Mouse (Mus musculus): ENCODE data around the gene Lysmd3. TPM values are rescaled to one million over a fixed set of nuclear protein-coding genes. Genes with fewer than 3 reads are reported as not detected.
A peak's percentile ranks its signal among the peaks of the same experiment; 100 is the strongest.

The Lysmd3 gene
- polyA plus RNA-seq, 1 experiment from 2014 or later = 21.4 TPM

GRCm38 (mm10) chr13:81684258-81684657, 26.8 kb downstream of the Lysmd3 start:
- H3K9ac ChIP-seq = no peak overlapping the region

GRCm38 (mm10) chr13:81684884-81685283, 27.4 kb downstream of the Lysmd3 start:
- Histone ChIP-seq H3K4me2 (no peak overlapping the region), H3K4me1 (no peaks in the 10 kb centered on the region), H3K27ac (no peak overlapping the region), H3K9me3 (replicated peaks) (no peaks in the 10 kb centered on the region), H3K9ac (no peak overlapping the region), H3K4me3 (replicated peaks) (no peak overlapping the region), H3K27me3 (no peaks in the 10 kb centered on the region), H3K36me3 (peaks cover 16% of the 10 kb centered on the region)
- no peak for ATAC-seq (replicated peaks; ENCODE audit: low FRiP score)
- WGBS = 89% methylated on average over 3 of the region's 3 CpGs

More at GRCm38 (mm10) chr13:81684258-81684657, 26.8 kb downstream of the Lysmd3 start:
- WGBS = 79% methylated on average over 5 of the region's 5 CpGs
- Histone ChIP-seq H3K4me1 (no peaks in the 10 kb centered on the region), H3K27ac (no peak overlapping the region), H3K27me3 (no peaks in the 10 kb centered on the region), H3K36me3 (peaks cover 11% of the 10 kb centered on the region; the same call in 1 of the 2 replicates), H3K9me3 (replicated peaks) (no peaks in the 10 kb centered on the region), H3K4me3 (replicated peaks) (no peak overlapping the region), H3K4me2 (no peak overlapping the region)
- ATAC-seq (replicated peaks; ENCODE audit: low FRiP score) = no peak

GRCm38 (mm10) chr13:81689587-81689986, 32.1 kb downstream of the Lysmd3 start:
- 0 out of 2 replicates have a peak, but pooled peaks have one; percentile 36 for ATAC-seq (replicated peaks; ENCODE audit: low FRiP score)
- no peaks in the 10 kb centered on the region for H3K27me3 ChIP-seq
- no peak overlapping the region for H3K4me3 ChIP-seq (replicated peaks)
- 92% methylated on average over 3 of the region's 3 CpGs for WGBS
- peaks cover 5% of the 10 kb centered on the region for H3K36me3 ChIP-seq
- no peak overlapping the region for H3K9ac ChIP-seq
- no peaks in the 10 kb centered on the region for H3K4me1 ChIP-seq
- no peaks in the 10 kb centered on the region for H3K9me3 ChIP-seq (replicated peaks)
- no peak overlapping the region for H3K27ac ChIP-seq
- no peak overlapping the region for H3K4me2 ChIP-seq

GRCm38 (mm10) chr13:81690477-81690876, 33.0 kb downstream of the Lysmd3 start:
- H3K9me3 ChIP-seq (replicated peaks) = no peaks in the 10 kb centered on the region
- peaks cover 5% of the 10 kb centered on the region for H3K36me3 ChIP-seq
- H3K4me2 ChIP-seq = no peak overlapping the region
- H3K27me3 ChIP-seq = no peaks in the 10 kb centered on the region
- H3K4me3 ChIP-seq (replicated peaks) = no peak overlapping the region
- no peak overlapping the region for H3K9ac ChIP-seq
- no peak overlapping the region for H3K27ac ChIP-seq
- 0 out of 2 replicates have a peak, but pooled peaks have one; percentile 46 for ATAC-seq (replicated peaks; ENCODE audit: low FRiP score)
- WGBS = 85% methylated on average over 10 of the region's 10 CpGs
- no peaks in the 10 kb centered on the region for H3K4me1 ChIP-seq

- H3K27me3 ChIP-seq = no peaks in the 10 kb centered on the region
- WGBS = 63% methylated on average over 9 of the region's 9 CpGs
- no peaks in the 10 kb centered on the region for H3K9me3 ChIP-seq (replicated peaks)
- H3K4me1 ChIP-seq = no peaks in the 10 kb centered on the region
- no peak overlapping the region for H3K27ac ChIP-seq
- peak; percentile 70; the same call in 1 of the 2 replicates for ATAC-seq (replicated peaks; ENCODE audit: low FRiP score)
- no peak overlapping the region for H3K4me2 ChIP-seq
- H3K9ac ChIP-seq = no peak overlapping the region
- H3K36me3 ChIP-seq = peaks cover 5% of the 10 kb centered on the region
- H3K4me3 ChIP-seq (replicated peaks) = no peak overlapping the region
Observed at GRCm38 (mm10) chr13:81691606-81692005, 34.1 kb downstream of the Lysmd3 start.

- no peaks in the 10 kb centered on the region for H3K9me3 ChIP-seq (replicated peaks)
- 95% methylated on average over 12 of the region's 12 CpGs for WGBS
- ATAC-seq (replicated peaks; ENCODE audit: low FRiP score) = no peak
- H3K36me3 ChIP-seq = peaks cover 24% of the 10 kb centered on the region
- no peak overlapping the region for H3K4me2 ChIP-seq
- no peak overlapping the region for H3K27ac ChIP-seq
- H3K27me3 ChIP-seq = no peaks in the 10 kb centered on the region
- no peaks in the 10 kb centered on the region for H3K4me1 ChIP-seq
- H3K4me3 ChIP-seq (replicated peaks) = no peak overlapping the region
- H3K9ac ChIP-seq = no peak overlapping the region
Observed at GRCm38 (mm10) chr13:81694446-81694845, 37.0 kb downstream of the Lysmd3 start.

- H3K9me3 ChIP-seq (replicated peaks) = no peaks in the 10 kb centered on the region
- H3K9ac ChIP-seq = no peak overlapping the region
- 74% methylated on average over 7 of the region's 7 CpGs for WGBS
- no peak for ATAC-seq (replicated peaks; ENCODE audit: low FRiP score)
- H3K4me2 ChIP-seq = no peak overlapping the region
- H3K36me3 ChIP-seq = peaks cover 4% of the 10 kb centered on the region
- no peaks in the 10 kb centered on the region for H3K27me3 ChIP-seq
- H3K4me1 ChIP-seq = no peaks in the 10 kb centered on the region
- H3K4me3 ChIP-seq (replicated peaks) = no peak overlapping the region
- no peak overlapping the region for H3K27ac ChIP-seq
Observed at GRCm38 (mm10) chr13:81703148-81703547, 45.7 kb downstream of the Lysmd3 start.

GRCm38 (mm10) chr13:81703621-81704020, 46.2 kb downstream of the Lysmd3 start:
- no peak overlapping the region for H3K4me2 ChIP-seq
- no peak overlapping the region for H3K4me3 ChIP-seq (replicated peaks)
- H3K4me1 ChIP-seq = no peaks in the 10 kb centered on the region
- H3K36me3 ChIP-seq = peaks cover 3% of the 10 kb centered on the region; the same call in 1 of the 2 replicates
- no peak overlapping the region for H3K9ac ChIP-seq
- H3K27me3 ChIP-seq = no peaks in the 10 kb centered on the region
- WGBS = 80% methylated on average over 9 of the region's 9 CpGs
- no peak overlapping the region for H3K27ac ChIP-seq
- no peak for ATAC-seq (replicated peaks; ENCODE audit: low FRiP score)
- H3K9me3 ChIP-seq (replicated peaks) = no peaks in the 10 kb centered on the region

- H3K4me3 ChIP-seq (replicated peaks) = no peak overlapping the region
- no peaks in the 10 kb centered on the region for H3K27me3 ChIP-seq
- no peak overlapping the region for H3K9ac ChIP-seq
- 96% methylated on average over 5 of the region's 5 CpGs for WGBS
- no peak overlapping the region for H3K27ac ChIP-seq
- H3K4me1 ChIP-seq = peaks cover 11% of the 10 kb centered on the region
- no peak for ATAC-seq (replicated peaks; ENCODE audit: low FRiP score)
- H3K36me3 ChIP-seq = no peaks in the 10 kb centered on the region
- H3K4me2 ChIP-seq = no peak overlapping the region
- no peaks in the 10 kb centered on the region for H3K9me3 ChIP-seq (replicated peaks)
Observed at GRCm38 (mm10) chr13:81706311-81706710, 48.8 kb downstream of the Lysmd3 start.

- H3K27me3 ChIP-seq = no peaks in the 10 kb centered on the region
- H3K9me3 ChIP-seq (replicated peaks) = no peaks in the 10 kb centered on the region
- no peak overlapping the region for H3K27ac ChIP-seq
- H3K4me3 ChIP-seq (replicated peaks) = peak overlapping the region; percentile 79
- peak overlapping the region; percentile 96 for H3K4me2 ChIP-seq
- no peaks in the 10 kb centered on the region for H3K36me3 ChIP-seq
- 27% methylated on average over 4 of the region's 4 CpGs for whole genome bisulfite sequencing
- peak overlapping the region; percentile 53; the same call in 1 of the 2 replicates for H3K9ac ChIP-seq
- no peak for ATAC-seq (replicated peaks; ENCODE audit: low FRiP score)
- peaks cover 23% of the 10 kb centered on the region for H3K4me1 ChIP-seq
Observed at GRCm38 (mm10) chr13:81709805-81710204, 52.3 kb downstream of the Lysmd3 start.

- Histone ChIP-seq H3K4me2 (peak overlapping the region; percentile 96), H3K9me3 (replicated peaks) (no peaks in the 10 kb centered on the region), H3K4me3 (replicated peaks) (peak overlapping the region; percentile 79), H3K9ac (peak overlapping the region; percentile 53), H3K27ac (peak overlapping the region; percentile 94), H3K27me3 (no peaks in the 10 kb centered on the region), H3K4me1 (peaks cover 23% of the 10 kb centered on the region), H3K36me3 (no peaks in the 10 kb centered on the region)
- WGBS = under 1% methylated on average over 7 of the region's 7 CpGs
- ATAC-seq (replicated peaks; ENCODE audit: low FRiP score) = no peak; the same call in 1 of the 2 replicates
Observed at GRCm38 (mm10) chr13:81710266-81710665, 52.8 kb downstream of the Lysmd3 start.

- no peaks in the 10 kb centered on the region for H3K9me3 ChIP-seq (replicated peaks)
- H3K9ac ChIP-seq = peak within 1 kb of the TSS; percentile 63
- ATAC-seq (replicated peaks; ENCODE audit: low FRiP score) = peak; percentile 97
- H3K4me3 ChIP-seq (replicated peaks) = peak within 1 kb of the TSS; percentile 79
- H3K36me3 ChIP-seq = no peaks in the 10 kb centered on the region
- H3K4me1 ChIP-seq = peaks cover 23% of the 10 kb centered on the region
- peak within 1 kb of the TSS; percentile 96 for H3K4me2 ChIP-seq
- WGBS = under 1% methylated on average over 61 of the region's 61 CpGs
- no peaks in the 10 kb centered on the region for H3K27me3 ChIP-seq
- H3K27ac ChIP-seq = peak within 1 kb of the TSS; percentile 94
Observed at GRCm38 (mm10) chr13:81710775-81711545, 53.5 kb downstream of the Lysmd3 start, which contains the start of the genes Polr3g and Mblac2. Gene Polr3g, minus strand, starts transcription at chr13:81711013. Gene Mblac2, plus strand, starts transcription at chr13:81711341.

Measured in kidney, embryonic 15.5 days (tissue).